Mouse (Mus musculus): ENCODE measurements around the gene Abce1.
"Not testable (repeated sequence)": the region's sequence is repeated elsewhere in the genome, so short reads cannot be mapped to it uniquely, and the experiment has no call there.

Gene Abce1

DNA sequence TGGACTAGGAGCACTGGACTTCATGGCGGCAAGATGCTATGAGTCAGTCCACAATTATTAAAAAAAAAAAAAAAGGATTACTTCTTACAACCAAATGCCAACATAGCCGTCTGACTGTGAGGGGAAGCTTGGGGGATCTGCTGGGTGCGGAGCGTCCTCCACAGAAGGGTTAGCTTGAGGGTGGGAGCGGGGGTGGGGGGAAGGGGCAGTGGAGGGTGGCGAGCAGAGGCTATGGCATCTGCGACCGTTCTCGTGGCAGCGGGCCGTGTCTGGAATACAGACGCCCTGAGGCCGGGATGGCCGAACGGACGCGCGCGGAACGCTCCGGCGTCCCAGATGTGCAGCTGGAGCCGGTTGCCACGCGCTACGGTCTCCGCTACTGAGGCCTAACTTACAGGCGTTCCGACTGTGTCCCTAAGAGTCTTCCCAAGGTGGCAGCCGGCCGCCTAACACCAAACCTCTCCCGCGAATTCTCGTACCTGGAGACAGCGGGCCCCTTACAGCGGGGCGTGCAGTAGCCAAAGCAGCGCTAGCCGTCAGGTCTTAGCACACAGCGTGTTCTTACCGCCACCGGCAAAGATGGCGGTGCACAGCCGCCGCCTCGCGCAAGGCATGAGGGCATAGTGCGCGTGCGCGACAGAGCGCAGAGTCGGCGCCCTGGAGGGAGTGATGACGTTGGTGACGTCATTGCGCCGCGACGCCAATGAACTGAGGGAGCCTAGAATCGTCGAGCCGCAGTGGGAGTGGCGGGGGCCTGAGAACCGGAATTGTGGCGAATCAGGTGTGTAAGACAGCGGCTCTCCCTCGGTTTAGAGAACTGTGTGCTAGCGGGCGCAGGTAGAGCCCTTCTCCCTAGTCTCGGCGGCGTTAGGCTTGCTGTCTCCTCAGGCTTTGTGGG lies at the start of gene Abce1, which contains the start of gene Anapc10:
Abce1 (minus strand) TSS at position 677 of the 898 bp plus-strand sequence.
Anapc10 (plus strand) TSS at position 757 of the 898 bp plus-strand sequence.
- peak; percentile 98 for DNase-seq

- DNase-seq: no peak
Measured at GRCm38 (mm10) chr8:79750305-79750704, 38.8 kb upstream of the Abce1 start.

DNA sequence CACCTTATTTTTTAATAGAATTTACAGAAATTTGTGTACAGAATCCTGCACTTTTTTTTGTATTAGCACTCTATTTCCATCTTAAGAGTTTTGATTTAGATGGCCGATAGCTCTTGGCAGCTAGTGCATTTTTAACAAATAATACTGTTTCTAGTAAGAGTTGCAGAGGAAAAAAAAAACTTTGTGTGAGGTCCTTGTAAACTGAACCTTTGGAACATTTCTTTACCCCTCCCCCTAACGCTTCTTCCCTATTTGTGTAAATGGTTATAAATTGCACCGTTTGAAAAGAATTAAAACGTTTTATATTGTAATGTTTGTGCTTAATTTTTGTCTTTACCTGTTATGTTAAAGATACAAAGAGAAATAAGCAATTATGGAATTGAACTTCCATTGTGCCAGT lies 37.1 kb upstream of the Abce1 start:
- no peak for DNase-seq

- no peak for DNase-seq
Measured at GRCm38 (mm10) chr8:79748171-79748570, 36.6 kb upstream of the Abce1 start.

- DNase-seq: peak in 1 of 2 experiments; percentile 43
Measured at GRCm38 (mm10) chr8:79734304-79734703, 22.8 kb upstream of the Abce1 start.

GRCm38 (mm10) chr8:79727900-79728299 lies 16.4 kb upstream of the Abce1 start:
- DNase-seq: no peak

DNA sequence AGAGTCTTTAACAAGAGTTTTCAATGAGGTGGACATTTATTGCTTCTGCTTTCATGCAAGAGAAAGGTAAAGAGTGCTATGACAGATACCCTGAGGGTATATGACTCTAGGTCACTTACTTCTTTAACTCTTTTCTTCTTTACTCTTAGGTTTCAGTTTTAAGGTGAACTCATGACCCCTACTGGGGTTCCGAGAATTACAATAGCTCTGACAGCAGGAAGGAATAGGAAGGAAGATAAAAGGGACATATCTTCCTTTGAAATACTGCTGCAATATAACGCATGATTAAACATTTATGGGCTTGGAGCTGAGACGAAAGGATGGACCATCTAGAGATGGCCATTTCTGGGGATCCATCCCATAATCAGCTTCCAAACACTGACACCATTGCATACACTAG lies 13.0 kb upstream of the Abce1 start:
- no peak for DNase-seq

DNA sequence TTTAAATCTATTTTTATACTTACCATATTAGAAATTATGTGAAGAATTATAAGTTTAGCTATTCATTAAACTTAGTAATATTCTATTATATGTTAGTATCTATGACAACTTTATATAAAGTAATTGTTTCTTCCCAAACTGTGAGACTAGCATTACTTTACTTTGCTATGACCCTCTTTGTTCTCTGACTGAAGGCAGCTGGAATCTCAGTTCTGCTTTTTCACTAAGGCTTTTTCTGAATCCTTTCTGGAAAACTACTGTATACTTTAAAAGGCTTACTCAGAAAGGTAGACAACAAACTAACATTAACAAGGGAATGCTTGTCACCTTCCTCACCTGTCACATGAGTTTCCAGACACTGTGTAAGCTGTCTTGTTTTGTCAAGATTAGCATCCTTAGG lies 11.8 kb upstream of the Abce1 start:
- no peak for DNase-seq

- DNase-seq: no peak
Measured at GRCm38 (mm10) chr8:79721537-79721936, 10.0 kb upstream of the Abce1 start.

DNA sequence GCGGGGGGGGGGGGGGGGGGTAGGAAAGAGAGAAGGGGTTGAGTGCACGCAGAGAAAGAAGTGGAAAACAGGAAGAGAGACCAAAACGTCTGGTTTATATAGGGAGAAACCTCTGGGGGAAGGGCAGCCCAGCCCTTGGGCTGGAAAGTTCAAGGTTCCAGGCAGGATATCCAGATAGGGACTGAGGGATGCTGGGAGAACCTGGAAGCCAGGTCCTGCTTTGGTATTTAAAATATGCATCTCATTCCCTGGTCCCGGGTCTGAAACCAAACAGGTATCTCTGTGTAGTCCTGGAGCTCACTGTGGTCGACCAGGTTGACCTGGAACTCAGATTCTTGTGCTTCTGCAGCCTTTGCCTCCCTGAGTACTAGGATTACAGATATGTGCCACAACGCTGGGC lies 1.1 kb upstream of the Abce1 start:
- DNase-seq: no peak

DNA sequence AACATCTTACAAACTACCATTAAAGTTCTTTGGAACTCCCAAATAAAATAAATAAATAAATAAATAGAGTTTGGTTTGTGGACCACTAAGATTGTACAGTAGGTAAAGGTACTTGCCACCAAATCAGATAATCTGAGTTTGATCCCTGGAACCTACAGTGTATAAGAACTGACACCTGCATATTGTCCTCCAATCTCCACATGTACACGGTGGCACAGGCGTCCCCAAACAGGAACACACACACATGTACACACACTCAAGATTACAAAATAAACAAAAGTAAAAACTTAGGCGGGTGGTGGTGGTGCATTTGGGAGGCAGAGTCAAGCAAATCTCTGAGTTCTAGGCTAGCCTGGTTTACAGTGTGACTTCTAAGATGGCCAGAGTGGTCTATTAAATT lies 4.9 kb downstream of the Abce1 start:
- no peak for DNase-seq

- no peak for DNase-seq
Measured at GRCm38 (mm10) chr8:79692531-79692930, 19.0 kb downstream of the Abce1 start.

GRCm38 (mm10) chr8:79685927-79686326 lies 25.6 kb downstream of the Abce1 start:
- DNase-seq: not testable (repeated sequence)

- DNase-seq: no peak
Measured at GRCm38 (mm10) chr8:79680965-79681364, 30.6 kb downstream of the Abce1 start.

DNA sequence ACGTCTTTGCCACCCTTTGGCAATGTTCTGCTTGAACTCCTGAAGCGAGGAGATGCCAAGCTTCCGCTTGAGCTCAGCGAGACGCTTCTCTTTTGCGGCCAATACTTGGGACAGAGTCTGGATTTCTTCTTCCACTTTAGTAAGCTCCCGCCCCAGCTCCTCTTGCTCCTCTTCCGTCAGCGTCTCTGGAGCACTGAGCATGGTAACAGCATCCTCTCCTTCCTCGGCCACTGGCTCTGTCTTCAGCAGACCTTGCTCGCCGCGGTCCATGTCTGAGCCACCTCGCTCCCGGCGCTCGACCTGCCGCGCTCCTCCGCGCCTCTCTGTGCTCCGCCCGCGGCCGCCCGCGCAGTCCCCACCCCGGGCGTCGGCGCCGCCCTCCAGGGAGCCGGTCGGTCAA lies 31.0 kb downstream of the Abce1 start:
- DNase-seq: peak; percentile 23 to 43

GRCm38 (mm10) chr8:79680083-79680482 lies 31.5 kb downstream of the Abce1 start:
- not testable (repeated sequence) for DNase-seq

GRCm38 (mm10) chr8:79679005-79679404 lies 32.5 kb downstream of the Abce1 start:
- no peak for DNase-seq

- no peak for DNase-seq
Measured at GRCm38 (mm10) chr8:79676461-79676860, 35.1 kb downstream of the Abce1 start.

DNA sequence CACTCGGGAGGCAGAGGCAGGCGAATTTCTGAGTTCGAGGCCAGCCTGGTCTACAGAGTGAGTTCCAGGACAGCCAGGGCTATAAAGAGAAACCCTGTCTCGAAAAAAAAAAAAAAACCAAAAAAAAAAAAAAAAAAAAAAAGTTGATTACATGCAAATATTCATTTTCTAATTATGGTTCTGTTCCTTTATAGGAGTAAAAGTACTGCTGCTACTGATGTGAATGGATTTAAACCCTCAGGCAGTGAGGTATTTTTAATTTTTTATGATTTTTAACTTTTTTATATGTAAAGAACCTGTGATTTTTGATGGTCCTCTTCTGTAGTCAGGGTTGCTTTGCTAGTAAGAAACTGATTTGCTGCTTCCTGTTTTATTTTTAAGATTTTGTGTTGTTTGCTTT lies 52.8 kb downstream of the Abce1 start:
- not testable (repeated sequence) for DNase-seq

GRCm38 (mm10) chr8:79653736-79654135 lies 57.8 kb downstream of the Abce1 start:
- DNase-seq: no peak

GRCm38 (mm10) chr8:79650158-79650814 lies 61.3 kb downstream of the Abce1 start:
- peak in 1 of 2 experiments; percentile 24 for DNase-seq

GRCm38 (mm10) chr8:79649569-79649968 lies 62.0 kb downstream of the Abce1 start:
- DNase-seq: no peak

DNA sequence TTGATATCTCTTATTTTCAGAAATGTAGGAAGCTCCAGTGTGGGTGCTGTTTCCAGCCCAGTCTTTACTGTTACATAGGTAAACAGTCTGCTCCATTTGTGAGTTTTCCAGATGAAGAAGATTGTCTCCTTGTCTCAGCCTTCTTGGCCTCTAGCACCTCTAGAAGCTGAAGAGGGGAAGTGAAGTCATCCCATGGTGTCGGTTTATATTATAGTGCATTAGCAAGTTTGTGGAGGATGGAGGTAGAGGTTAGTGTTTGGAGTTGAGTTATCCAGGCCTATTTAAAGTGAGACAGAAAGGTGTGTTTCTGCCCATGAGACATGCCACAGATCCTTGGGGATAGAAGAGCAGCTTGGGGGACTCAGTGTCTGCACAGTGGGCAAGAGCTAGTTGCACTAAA lies 70.4 kb downstream of the Abce1 start:
- no peak for DNase-seq

Measured in lung, postnatal 4 days (tissue).